Mouse (Mus musculus) hindbrain, embryonic 11.5 days (tissue): ENCODE results near the gene Syne4. TPM values are rescaled to one million over a fixed set of nuclear protein-coding genes. Genes with fewer than 3 reads are reported as not detected.
A peak's percentile ranks its signal among the peaks of the same experiment; 100 is the strongest.

Experiments
- ATAC-seq: fragments of 200-750 bp; cut with Nextera tagmentation; 2 replicates; pipeline ENCODE4 v1.8.0; 2017; ENCODE audit warnings: mild to moderate bottlenecking, moderate TSS enrichment, moderate library complexity; ENCODE audit not compliant: low FRiP score
- DNase-seq: peaks from one replicate; pipeline ENCODE4 v3.0.0-alpha.2; 2015; ENCODE audit warnings: low spot score
- H3K27ac ChIP-seq: fragments of 300-500 bp; sonication (generic); 2 replicates; pipeline ENCODE4 v1.5.1; 2014; ENCODE audit warnings: mild to moderate bottlenecking, low read depth, low read length
- H3K27me3 ChIP-seq: fragments of 300-500 bp; sonication (generic); 2 replicates; pipeline ENCODE4 v1.6.1; 2014; ENCODE audit warnings: mild to moderate bottlenecking, low read length, moderate library complexity, mixed read lengths; ENCODE audit not compliant: control insufficient read depth, insufficient read depth
- H3K36me3 ChIP-seq: fragments of 300-500 bp; sonication (generic); 2 replicates; pipeline ENCODE4 v1.6.1; 2014; ENCODE audit warnings: mild to moderate bottlenecking, low read length, moderate library complexity, mixed read lengths; ENCODE audit not compliant: control insufficient read depth, insufficient read depth
- H3K4me1 ChIP-seq: fragments of 300-500 bp; sonication (generic); replicated peaks from 2 replicates; pipeline ENCODE4 v1.6.1; 2014; ENCODE audit warnings: low read length, mixed read lengths; ENCODE audit not compliant: control insufficient read depth, insufficient read depth
- H3K4me2 ChIP-seq: fragments of 300-500 bp; sonication (generic); replicated peaks from 2 replicates; pipeline ENCODE4 v1.6.1; 2014; ENCODE audit warnings: mild to moderate bottlenecking, low read depth, low read length
- H3K4me3 ChIP-seq: fragments of 300-500 bp; sonication (generic); 2 replicates; pipeline ENCODE4 v1.5.1; 2014; ENCODE audit warnings: low read depth, low read length
- H3K9ac ChIP-seq: fragments of 300-500 bp; sonication (generic); 2 replicates; pipeline ENCODE4 v1.6.1; 2014; ENCODE audit warnings: low read depth, low read length
- H3K9me3 ChIP-seq: fragments of 300-500 bp; sonication (generic); 2 replicates; pipeline ENCODE4 v1.6.1; 2016; ENCODE audit warnings: low read length; ENCODE audit not compliant: control insufficient read depth
- WGBS: fragments of 180-500 bp; shearing (Covaris S2); extraction: QIAGEN DNeasy Blood & Tissue Kit; methylation state at CpG from one replicate; pipeline ENCODE4 v1.1.7; 2014; 5-methylcytosine and 5-hydroxymethylcytosine counted together
- polyA plus RNA-seq: library from polyadenylated mRNA; unstranded; fragments of >200 nt; fragmentation: Nextera tagmentation; extraction: Ambion mirVana; gene quantifications from 2 replicates; pipeline ENCODE4 v1.2.1, GENCODE M21; 2014

The Syne4 gene
- polyA plus RNA-seq, 1 experiment from 2014 or later = 17.4 TPM

DNA sequence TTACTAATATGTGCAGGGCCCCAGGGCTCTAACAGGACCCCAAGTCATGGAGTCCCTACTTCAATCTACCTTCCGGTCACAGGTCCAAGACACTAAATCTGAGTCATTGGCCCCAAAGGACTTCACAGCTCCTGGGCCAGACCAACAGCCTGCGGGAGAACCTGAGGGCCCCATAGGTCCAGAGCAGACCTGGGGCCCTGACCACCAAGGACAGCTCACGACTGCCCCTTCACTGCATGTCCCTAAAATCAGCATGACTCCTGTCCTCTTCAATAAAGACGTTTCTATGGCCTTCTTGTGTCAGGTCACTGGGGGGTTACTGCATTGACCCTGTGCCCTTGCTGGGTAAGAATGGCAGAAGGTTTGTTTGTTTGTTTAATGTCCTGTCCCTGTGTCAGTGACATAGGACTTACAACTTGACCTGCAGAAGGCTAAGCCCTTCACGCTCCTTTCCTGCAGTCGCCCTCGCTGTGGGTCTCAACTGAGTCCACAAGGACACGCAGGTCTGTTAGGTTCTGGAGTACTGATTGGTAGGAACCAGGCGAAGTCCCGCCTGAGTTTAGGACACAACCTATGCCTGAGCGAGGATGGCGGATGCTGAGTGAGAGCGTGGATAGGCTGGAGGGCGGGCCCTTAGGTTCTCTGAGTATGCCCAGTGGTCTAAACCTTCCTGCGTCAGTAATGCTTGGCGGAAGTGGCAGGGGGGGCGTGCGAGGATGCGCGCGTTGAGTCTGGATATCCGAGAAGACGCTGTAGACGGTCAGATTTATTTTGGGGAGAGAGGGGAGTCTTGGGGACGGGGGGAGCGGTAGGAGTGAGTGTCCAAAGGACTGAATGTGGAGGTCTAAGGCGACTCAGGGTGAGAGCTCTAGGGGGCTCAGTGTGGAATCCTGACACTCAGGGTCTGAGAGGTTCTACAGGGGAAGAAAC, 6.3 kb upstream of the Syne4 start, which contains the start of gene Alkbh6:
Gene Alkbh6 (plus strand): TSS at position 642 of the 930 bp plus-strand sequence.
- no peaks in the 10 kb centered on the region for H3K27me3 ChIP-seq
- peak within 1 kb of the TSS; percentile 69 for H3K4me3 ChIP-seq
- H3K36me3 ChIP-seq = peaks cover 4% of the 10 kb centered on the region
- H3K27ac ChIP-seq = peak within 1 kb of the TSS; percentile 51
- H3K9ac ChIP-seq = peak within 1 kb of the TSS; percentile 71
- ATAC-seq (peak; percentile 99), DNase-seq (peak; percentile 91)
- H3K9me3 ChIP-seq = no peaks in the 10 kb centered on the region
- WGBS = 4% methylated on average over 27 of the region's 27 CpGs
- H3K4me1 ChIP-seq = peaks cover 5% of the 10 kb centered on the region; the same call in 1 of the 2 replicates
- peak within 1 kb of the TSS; percentile 90 for H3K4me2 ChIP-seq

DNA sequence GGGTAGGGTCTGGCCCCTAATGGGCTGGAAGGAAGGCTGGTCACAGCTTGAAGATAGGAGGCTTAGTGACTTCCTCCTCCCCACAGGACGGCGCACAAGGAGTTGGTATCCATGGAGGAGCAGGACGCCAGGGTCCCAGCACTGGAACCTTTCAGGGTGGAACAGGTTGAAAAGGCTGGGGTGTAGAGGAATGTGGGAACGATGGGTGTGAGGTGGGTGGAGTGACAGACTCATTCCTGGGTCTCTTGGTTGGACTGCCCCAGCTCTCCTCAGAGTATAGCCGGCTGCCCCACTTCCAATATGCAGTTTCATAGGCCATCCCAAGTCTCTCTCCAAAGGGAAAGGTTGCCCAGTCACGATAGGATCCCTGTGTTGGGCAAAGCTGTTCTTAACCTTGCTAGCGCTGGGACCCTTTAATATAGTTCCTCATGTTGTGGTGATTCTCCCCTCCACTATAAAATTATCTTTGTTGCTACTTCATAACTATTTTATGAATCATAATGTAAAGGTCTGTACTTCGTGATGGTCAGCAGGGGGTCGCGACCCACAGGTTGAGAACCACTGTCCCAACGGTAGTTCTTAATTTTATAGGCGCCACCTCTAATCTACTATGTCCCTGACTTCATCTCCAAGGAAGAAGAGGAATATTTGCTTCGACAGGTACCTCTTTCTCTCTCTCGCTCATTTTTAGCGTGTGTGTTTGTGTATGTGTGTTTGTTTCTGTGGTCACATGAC, 5.0 kb upstream of the Syne4 start:
- WGBS = 65% methylated on average over 15 of the region's 15 CpGs
- no peak for DNase-seq

DNA sequence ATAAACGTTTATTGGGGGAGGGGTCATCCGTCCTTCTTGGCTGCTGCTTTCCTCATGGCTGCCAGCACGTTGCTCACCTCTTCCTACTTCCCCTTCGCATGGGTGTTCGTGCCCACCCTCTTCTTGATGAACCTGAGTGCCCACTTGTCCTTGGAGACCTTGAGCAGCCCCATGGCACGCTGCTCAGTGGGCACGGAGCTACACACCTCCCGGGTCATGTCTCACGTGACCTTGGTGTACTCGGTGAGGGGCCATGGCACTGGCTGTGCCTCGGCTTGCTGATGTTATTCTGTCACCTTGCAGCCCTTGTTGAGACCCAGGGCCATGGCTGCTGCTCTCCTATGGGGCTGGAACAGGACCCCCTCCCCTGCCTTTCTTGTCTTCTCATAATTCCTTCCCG, 4.5 kb upstream of the Syne4 start:
- Histone ChIP-seq H3K9ac (no peak overlapping the region), H3K27ac (no peak overlapping the region), H3K27me3 (no peaks in the 10 kb centered on the region), H3K4me3 (0 out of 2 replicates have a peak overlapping the region, but pooled peaks have one; percentile 6), H3K4me2 (no peak overlapping the region), H3K4me1 (peaks cover 5% of the 10 kb centered on the region; the same call in 1 of the 2 replicates), H3K36me3 (no peaks in the 10 kb centered on the region; the same call in 1 of the 2 replicates), H3K9me3 (no peaks in the 10 kb centered on the region)
- DNase-seq (no peak), ATAC-seq (no peak)
- 90% methylated on average over 12 of the region's 12 CpGs for WGBS

More for the DNA sequence above, 5.0 kb upstream of the Syne4 start:
- H3K27ac ChIP-seq = no peak overlapping the region
- no peak for ATAC-seq
- peak overlapping the region; percentile 90 for H3K4me2 ChIP-seq
- no peaks in the 10 kb centered on the region; the same call in 1 of the 2 replicates for H3K36me3 ChIP-seq
- no peaks in the 10 kb centered on the region for H3K27me3 ChIP-seq
- H3K4me3 ChIP-seq = peak overlapping the region; percentile 69
- H3K4me1 ChIP-seq = peaks cover 5% of the 10 kb centered on the region; the same call in 1 of the 2 replicates
- no peaks in the 10 kb centered on the region for H3K9me3 ChIP-seq
- H3K9ac ChIP-seq = peak overlapping the region; percentile 71

DNA sequence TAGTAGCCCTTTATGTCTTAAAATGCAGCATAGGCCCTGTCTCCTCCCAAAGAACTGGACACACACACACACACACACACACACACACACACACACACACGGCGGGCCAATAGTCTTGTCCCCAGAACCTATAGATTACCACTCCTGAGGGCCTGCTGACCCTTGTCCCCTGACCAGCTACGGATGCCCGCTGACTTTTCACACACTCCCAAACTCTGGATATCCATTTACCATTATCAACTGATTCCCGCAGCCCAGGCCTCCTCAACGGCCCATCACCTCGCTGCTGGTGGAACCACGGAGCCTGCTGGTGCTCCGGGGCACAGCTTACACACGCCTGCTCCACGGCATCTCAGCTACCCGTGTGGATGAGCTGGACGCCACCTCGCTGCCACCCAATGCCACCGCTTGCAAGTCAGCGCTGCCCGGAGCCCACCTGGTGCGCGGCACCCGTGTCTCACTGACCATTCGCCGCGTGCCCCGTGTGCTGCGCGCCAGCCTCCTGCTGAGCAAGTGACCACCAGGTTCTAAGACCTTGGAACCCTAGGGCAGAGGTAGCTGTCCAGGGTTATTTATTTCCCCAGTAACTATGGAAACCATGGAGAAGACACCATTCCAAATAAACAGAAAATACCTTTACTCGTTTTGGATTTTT, 814 bp upstream of the Syne4 start:
- Histone ChIP-seq H3K9ac (no peak overlapping the region), H3K27me3 (no peaks in the 10 kb centered on the region), H3K4me2 (no peak overlapping the region), H3K9me3 (no peaks in the 10 kb centered on the region), H3K27ac (no peak overlapping the region), H3K36me3 (no peaks in the 10 kb centered on the region; the same call in 1 of the 2 replicates), H3K4me1 (peaks cover 3% of the 10 kb centered on the region; the same call in 1 of the 2 replicates), H3K4me3 (no peak overlapping the region)
- no peak for DNase-seq
- WGBS = 47% methylated on average over 27 of the region's 27 CpGs
- no peak for ATAC-seq

DNA sequence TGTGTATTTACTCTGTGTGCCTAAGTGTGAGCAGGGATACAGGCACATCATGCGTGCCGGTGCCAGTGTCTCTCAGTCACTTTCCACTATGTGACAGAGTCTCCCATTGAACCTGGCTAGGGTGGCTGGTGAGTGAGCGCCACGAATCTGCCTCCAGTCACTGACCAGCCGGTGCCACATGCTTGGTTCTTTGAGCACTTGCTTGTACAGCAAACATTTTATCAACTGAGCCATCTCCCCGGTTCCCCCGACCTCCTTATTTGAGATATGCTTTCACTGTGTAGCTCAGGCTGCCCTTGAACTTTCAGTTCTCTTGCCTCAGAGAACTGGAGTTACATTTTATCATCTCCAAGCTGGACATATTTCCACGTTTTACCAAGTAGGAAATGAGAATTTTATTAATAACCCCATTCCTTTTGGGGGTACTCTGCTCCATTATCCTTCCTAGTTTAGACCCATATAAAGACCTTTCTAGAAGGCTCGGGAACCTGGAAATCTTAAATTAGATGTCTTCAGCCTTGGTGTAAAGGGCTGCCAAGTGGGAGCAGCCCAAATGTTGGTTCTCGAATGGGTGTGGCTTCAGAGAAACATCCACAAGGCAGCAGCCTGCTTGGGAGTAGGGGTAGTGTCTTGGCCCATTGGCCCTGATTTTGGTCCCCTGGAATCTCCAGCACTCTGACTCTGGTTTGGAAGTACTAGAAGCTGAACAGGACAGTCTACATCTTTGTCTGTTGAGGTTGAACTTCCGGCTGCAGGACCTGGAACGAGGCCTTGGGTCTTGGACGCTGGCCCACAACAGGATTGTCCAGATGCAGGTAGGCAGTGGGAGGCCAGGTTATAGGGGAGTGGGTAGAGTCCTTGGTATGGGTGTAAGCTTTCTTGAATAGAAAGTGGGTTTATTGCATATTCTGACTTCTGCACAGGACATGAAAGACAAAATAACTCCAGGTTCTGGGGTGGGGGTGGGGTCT, 1.2 kb downstream of the Syne4 start:
- no peak overlapping the region for H3K27ac ChIP-seq
- H3K4me2 ChIP-seq = no peak overlapping the region
- no peaks in the 10 kb centered on the region for H3K4me1 ChIP-seq
- H3K4me3 ChIP-seq = no peak overlapping the region
- no peak for DNase-seq
- no peaks in the 10 kb centered on the region for H3K9me3 ChIP-seq
- no peaks in the 10 kb centered on the region; the same call in 1 of the 2 replicates for H3K36me3 ChIP-seq
- H3K9ac ChIP-seq = no peak overlapping the region
- 84% methylated on average over 13 of the region's 13 CpGs for WGBS
- no peak for ATAC-seq
- H3K27me3 ChIP-seq = no peaks in the 10 kb centered on the region

DNA sequence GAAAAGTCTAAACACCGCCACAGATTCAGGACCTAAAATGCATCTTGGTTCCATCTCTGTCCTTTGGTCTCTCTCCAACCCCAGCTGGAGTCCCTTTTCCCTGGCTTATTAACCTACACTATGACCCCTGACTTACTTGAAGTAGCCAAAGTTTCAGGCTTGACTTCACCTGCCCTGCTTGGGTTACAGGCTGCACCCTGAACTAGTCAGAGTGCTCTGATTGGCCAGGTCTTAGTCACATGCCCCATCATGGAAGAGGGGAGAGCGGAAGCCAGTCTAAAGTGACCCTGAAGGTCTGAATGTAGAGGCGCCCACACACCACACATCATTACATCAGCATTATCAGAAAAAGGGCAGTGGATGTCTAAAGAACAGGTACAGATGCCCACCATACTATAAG, 3.5 kb downstream of the Syne4 start:
- no peak overlapping the region for H3K4me3 ChIP-seq
- no peak for ATAC-seq
- H3K9me3 ChIP-seq = no peaks in the 10 kb centered on the region

DNA sequence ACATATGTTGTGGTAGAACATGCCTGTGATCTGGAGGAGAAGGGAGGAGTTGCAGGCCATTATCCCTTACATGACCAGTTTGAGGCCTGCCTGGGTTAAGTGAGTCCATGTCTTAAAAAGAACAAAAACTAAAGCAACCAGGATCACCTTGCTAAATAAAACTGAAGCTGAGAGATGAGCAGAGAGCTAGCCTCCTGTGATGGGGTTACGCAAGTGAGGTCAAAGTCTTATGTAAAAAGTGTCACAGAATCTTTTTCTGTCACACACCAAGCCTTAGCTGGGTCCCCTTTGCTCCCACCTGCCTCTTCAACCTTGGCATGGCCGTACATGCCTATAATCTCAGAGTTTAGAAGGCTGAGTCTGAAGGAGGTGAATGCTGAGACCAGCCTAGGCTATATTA, 6.3 kb downstream of the Syne4 start:
- H3K36me3 ChIP-seq = no peaks in the 10 kb centered on the region
- H3K27me3 ChIP-seq = no peaks in the 10 kb centered on the region
- DNase-seq (no peak), ATAC-seq (no peak)
- peak overlapping the region; percentile 91 for H3K9ac ChIP-seq
- no peak overlapping the region for H3K27ac ChIP-seq
- peak overlapping the region; percentile 84 for H3K4me2 ChIP-seq
- H3K9me3 ChIP-seq = no peaks in the 10 kb centered on the region
- WGBS = 85% methylated on average over 2 of the region's 2 CpGs
- H3K4me3 ChIP-seq = peak overlapping the region; percentile 87; the same call in 1 of the 2 replicates
- no peaks in the 10 kb centered on the region for H3K4me1 ChIP-seq

More for the DNA sequence above, 3.5 kb downstream of the Syne4 start:
- no peak overlapping the region for H3K4me2 ChIP-seq
- no peak for DNase-seq
- no peaks in the 10 kb centered on the region for H3K36me3 ChIP-seq
- H3K9ac ChIP-seq = no peak overlapping the region
- H3K27me3 ChIP-seq = no peaks in the 10 kb centered on the region
- no peaks in the 10 kb centered on the region for H3K4me1 ChIP-seq
- 91% methylated on average over 3 of the region's 3 CpGs for WGBS
- no peak overlapping the region for H3K27ac ChIP-seq
